12 mouse cellular contexts compared by ENCODE assay signal in genomic region chr14:77636931-77637330, GRCm38 (mm10).
DNase-seq lines count a peak whose midpoint lies in the region; ATAC-seq and TF ChIP-seq lines count a peak whose summit lies in the region.
"Had no signal": no experiment of that assay in that cellular context is flagged by ENCODE, and none has a peak within 500 bp of the region (broad histone marks: within the 10 kb centered on the region; RNA-seq: fewer than 3 reads in every experiment).

No protein-coding gene starts in this region.

- H3K27ac ChIP-seq in kidney, embryonic 16.5 days (ENCODE audit: low read length) = no peak overlapping the region
- H3K27ac ChIP-seq: embryonic facial prominence, embryonic 12.5 days had no signal

- H3K27me3 ChIP-seq in kidney, embryonic 16.5 days (ENCODE audit: insufficient read depth, low read length) = no peaks in the 10 kb centered on the region
- H3K27me3 ChIP-seq: embryonic facial prominence, embryonic 12.5 days had no signal

- no peaks in the 10 kb centered on the region for H3K36me3 ChIP-seq in kidney, embryonic 16.5 days (ENCODE audit: insufficient read depth, low read length)
- H3K36me3 ChIP-seq: embryonic facial prominence, embryonic 12.5 days had no signal

- ATAC-seq in kidney, embryonic 16.5 days (ENCODE audit: low FRiP score, low TSS enrichment) = 0 out of 2 replicates have a peak, but pooled peaks have one; percentile 15

- no peak overlapping the region for H3K4me3 ChIP-seq in kidney, embryonic 16.5 days (ENCODE audit: low read length)
- H3K4me3 ChIP-seq: embryonic facial prominence, embryonic 12.5 days had no signal

- no peak for TF ChIP-seq CTCF in brain, embryonic 14.5 days (IDR thresholded peaks at IDR 0.05; ENCODE audit: borderline replicate concordance, extremely low read depth, insufficient read depth, insufficient read length)

- H3K4me1 ChIP-seq in kidney, embryonic 16.5 days (ENCODE audit: insufficient read depth, low read length) = 0 out of 2 replicates have a peak, but pooled peaks cover 4% of the 10 kb centered on the region

- WGBS in kidney, embryonic 16.5 days = 26% methylated on average over 6 of the region's 6 CpGs

- no peak for TF ChIP-seq POLR2A in brain, embryonic 14.5 days (IDR thresholded peaks at IDR 0.05; ENCODE audit: borderline replicate concordance, extremely low read depth, insufficient read depth, insufficient read length, poor library complexity, severe bottlenecking)

- intact Hi-C loops in heart, postnatal 14 days (cut with DNase I) = no loop called here

- no peak overlapping the region for H3K9ac ChIP-seq in kidney, embryonic 16.5 days (replicated peaks; ENCODE audit: low read length)
- H3K9ac ChIP-seq: embryonic facial prominence, embryonic 12.5 days had no signal

- no peaks in the 10 kb centered on the region for H3K9me3 ChIP-seq in kidney, embryonic 16.5 days (ENCODE audit: low read length)
- H3K9me3 ChIP-seq: embryonic facial prominence, embryonic 12.5 days had no signal

- no peak for DNase-seq in kidney, adult 18-20 months
- peak; percentile 4 for DNase-seq in 3T3-L1 (ENCODE audit: low read depth, low spot score)
- peak; percentile 75 for DNase-seq in brain, embryonic 14.5 days (ENCODE audit: low read depth)
- DNase-seq in layer of hippocampus, adult 9-11 months = peak; percentile 54
- no peak for DNase-seq in thymus, postnatal 14 days
- no peak for DNase-seq in thymus, adult 18-20 months
- no peak for DNase-seq in heart, postnatal 14 days
- DNase-seq: gastrocnemius, postnatal 36 days; heart, postnatal 36 days; lung, adult 2 months had no signal

- no peak overlapping the region for H3K4me2 ChIP-seq in kidney, embryonic 16.5 days (replicated peaks; ENCODE audit: low read depth, low read length)
- H3K4me2 ChIP-seq: embryonic facial prominence, embryonic 12.5 days had no signal

Comparison
In these comparisons a context has a peak if more than half of its experiments do, and no peak if none do; other contexts are left out.
1. DNase-seq: peak in 3T3-L1 (single experiment), brain, embryonic 14.5 days (single experiment) and layer of hippocampus, adult 9-11 months (single experiment); none in kidney, adult 18-20 months (single experiment), thymus, postnatal 14 days (single experiment), thymus, adult 18-20 months (0 of 2) and heart, postnatal 14 days (0 of 2).